Mouse (Mus musculus): ENCODE measurements around the gene Hpn.
A peak's percentile ranks its signal among the peaks of the same experiment; 100 is the strongest.

The Hpn gene

GRCm38 (mm10) chr7:31110861-31111385 lies 4.2 kb downstream of the Hpn start:
- DNase-seq (ENCODE audit: low spot score in 2 of 2) = no peak

- DNase-seq (ENCODE audit: low spot score in 2 of 2) = no peak
Measured at GRCm38 (mm10) chr7:31109796-31110195, 5.3 kb downstream of the Hpn start.

- DNase-seq (ENCODE audit: low spot score in 2 of 2) = no peak
Measured at GRCm38 (mm10) chr7:31109091-31109490, 6.0 kb downstream of the Hpn start.

GRCm38 (mm10) chr7:31107781-31108180 lies 7.3 kb downstream of the Hpn start:
- DNase-seq (ENCODE audit: low spot score in 2 of 2) = no peak

- DNase-seq (ENCODE audit: low spot score in 2 of 2) = no peak
Measured at GRCm38 (mm10) chr7:31106166-31106565, 8.9 kb downstream of the Hpn start.

- DNase-seq (ENCODE audit: low spot score in 2 of 2) = no peak
Measured at GRCm38 (mm10) chr7:31105061-31105768, 9.9 kb downstream of the Hpn start.

GRCm38 (mm10) chr7:31100786-31101185 lies 14.3 kb downstream of the Hpn start:
- no peak for DNase-seq (ENCODE audit: low spot score in 2 of 2)

- DNase-seq (ENCODE audit: low spot score in 2 of 2) = no peak
Measured at GRCm38 (mm10) chr7:31099612-31099982, 15.5 kb downstream of the Hpn start.

- DNase-seq (ENCODE audit: low spot score in 2 of 2) = no peak
Measured at GRCm38 (mm10) chr7:31098697-31099611, 16.1 kb downstream of the Hpn start.

GRCm38 (mm10) chr7:31097583-31098248 lies 17.4 kb downstream of the Hpn start:
- DNase-seq (ENCODE audit: low spot score in 2 of 2) = peak; percentile 92 to 95

- no peak for DNase-seq (ENCODE audit: low spot score in 2 of 2)
Measured at GRCm38 (mm10) chr7:31096892-31097564, 18.1 kb downstream of the Hpn start.

GRCm38 (mm10) chr7:31094774-31095501 lies 20.2 kb downstream of the Hpn start:
- no peak for DNase-seq (ENCODE audit: low spot score in 2 of 2)

- no peak for DNase-seq (ENCODE audit: low spot score in 2 of 2)
Measured at GRCm38 (mm10) chr7:31089721-31090120, 25.4 kb downstream of the Hpn start.

- DNase-seq (ENCODE audit: low spot score in 2 of 2) = no peak
Measured at GRCm38 (mm10) chr7:31088206-31088605, 26.9 kb downstream of the Hpn start.

GRCm38 (mm10) chr7:31087262-31087661 lies 27.8 kb downstream of the Hpn start:
- no peak for DNase-seq (ENCODE audit: low spot score in 2 of 2)

- no peak for DNase-seq (ENCODE audit: low spot score in 2 of 2)
Measured at GRCm38 (mm10) chr7:31086175-31086755, 28.8 kb downstream of the Hpn start.

GRCm38 (mm10) chr7:31085171-31085570 lies 29.9 kb downstream of the Hpn start:
- peak; percentile 57 to 62 for DNase-seq (ENCODE audit: low spot score in 2 of 2)

- DNase-seq (ENCODE audit: low spot score in 2 of 2) = peak in 1 of 2 experiments; percentile 43
Measured at GRCm38 (mm10) chr7:31084140-31084539, 30.9 kb downstream of the Hpn start.

- peak in 1 of 2 experiments; percentile 55 for DNase-seq (ENCODE audit: low spot score in 2 of 2)
Measured at GRCm38 (mm10) chr7:31082831-31083588, 32.1 kb downstream of the Hpn start.

- DNase-seq (ENCODE audit: low spot score in 2 of 2) = no peak
Measured at GRCm38 (mm10) chr7:31082106-31082505, 33.0 kb downstream of the Hpn start.

All from right cerebral cortex, postnatal 10 days (tissue).